Mouse (Mus musculus) erythroblast, embryonic 14.5 days (primary cell): Measurements from ENCODE around the gene Slc22a13.

ENCODE experiments used
- GATA1 ChIP-seq: IDR thresholded peaks from 2 replicates; pipeline ENCODE4 v1.6.1; 2012; ENCODE audit warnings: low read length, inconsistent platforms, mixed read lengths
- TAL1 ChIP-seq: IDR thresholded peaks from 3 replicates; pipeline ENCODE4 v1.6.1; 2012; ENCODE audit warnings: low read length, inconsistent platforms, mixed read lengths

- TF ChIP-seq TAL1 (no peak), GATA1 (no peak)
Observed at GRCm38 (mm10) chr9:119246826-119247225, 37.9 kb upstream of the Slc22a13 start.
